Mouse (Mus musculus) hindbrain, embryonic 11.5 days (tissue): ENCODE results near the gene Coa3. TPM values are rescaled to one million over a fixed set of nuclear protein-coding genes. Genes with fewer than 3 reads are reported as not detected.

ENCODE experiments used
- polyA plus RNA-seq: library from polyadenylated mRNA; unstranded; fragments of >200 nt; fragmentation: Nextera tagmentation; extraction: Ambion mirVana; gene quantifications from 2 replicates; pipeline ENCODE4 v1.2.1, GENCODE M21; 2014

Gene Coa3
- polyA plus RNA-seq, 1 experiment from 2014 or later: 213 TPM

Other genes with a start within 250 kb of the Coa3 start
- gene Naglu, start 209.1 kb downstream of the Coa3 start, polyA plus RNA-seq: 5.8 and 5.9 TPM in 2 replicates
- gene Hsd17b1, start 200.7 kb downstream of the Coa3 start, polyA plus RNA-seq: not detected in 2 replicates
- gene Coasy, start 196.5 kb downstream of the Coa3 start, polyA plus RNA-seq: 50.9 and 51.6 TPM in 2 replicates
- gene Mlx, start 191.8 kb downstream of the Coa3 start, polyA plus RNA-seq: 57.1 and 57.3 TPM in 2 replicates
- gene Psmc3ip, start 183.7 kb downstream of the Coa3 start, polyA plus RNA-seq: 54.3 and 54.8 TPM in 2 replicates
- 10.7 and 12.0 TPM in 2 replicates for gene Retreg3, start 159.2 kb downstream of the Coa3 start, polyA plus RNA-seq
- 97.7 and 98.6 TPM in 2 replicates for gene Tubg1, start 159.2 kb downstream of the Coa3 start, polyA plus RNA-seq
- 5.5 and 5.7 TPM in 2 replicates for gene Tubg2, start 123.2 kb downstream of the Coa3 start, polyA plus RNA-seq
- 0.29 and 0.39 TPM in 2 replicates for gene Cntnap1, start 108.6 kb downstream of the Coa3 start, polyA plus RNA-seq
- gene Plekhh3, start 107.8 kb downstream of the Coa3 start, polyA plus RNA-seq: 7.7 and 8.2 TPM in 2 replicates
- gene Ccr10, start 103.7 kb downstream of the Coa3 start, polyA plus RNA-seq: 0.19 TPM in 1 of 2 replicates, not detected in the other
- gene Ezh1, start 52.7 kb downstream of the Coa3 start, polyA plus RNA-seq: 11.1 and 11.5 TPM in 2 replicates
- 63.0 and 71.9 TPM in 2 replicates for gene Ramp2, start 33.1 kb downstream of the Coa3 start, polyA plus RNA-seq
- gene Vps25, start 25.4 kb downstream of the Coa3 start, polyA plus RNA-seq: 117 and 119 TPM in 2 replicates
- 5.2 and 6.0 TPM in 2 replicates for gene Wnk4, start 18.5 kb downstream of the Coa3 start, polyA plus RNA-seq
- gene Cntd1, start 102 bp downstream of the Coa3 start, polyA plus RNA-seq: 1.3 and 1.7 TPM in 2 replicates
- 166 and 178 TPM in 2 replicates for gene Becn1, start 23.2 kb upstream of the Coa3 start, polyA plus RNA-seq
- gene Psme3, start 37.1 kb upstream of the Coa3 start, polyA plus RNA-seq: 138 and 143 TPM in 2 replicates
- 1.4 and 1.8 TPM in 2 replicates for gene Aoc2, start 45.9 kb upstream of the Coa3 start, polyA plus RNA-seq
- gene Aoc3, start 51.5 kb upstream of the Coa3 start, polyA plus RNA-seq: 0.10 TPM in 1 of 2 replicates, not detected in the other
- gene G6pc, start 88.4 kb upstream of the Coa3 start, polyA plus RNA-seq: not detected in 2 replicates
- gene Aarsd1, start 138.5 kb upstream of the Coa3 start, polyA plus RNA-seq: 90.9 and 97.5 TPM in 2 replicates
- 9.3 and 10.3 TPM in 2 replicates for gene Gm27029, start 145.7 kb upstream of the Coa3 start, polyA plus RNA-seq
- gene Rundc1, start 146.0 kb upstream of the Coa3 start, polyA plus RNA-seq: 14.2 and 16.9 TPM in 2 replicates
- 3.1 and 3.5 TPM in 2 replicates for gene Ptges3l, start 146.2 kb upstream of the Coa3 start, polyA plus RNA-seq
- 387 and 395 TPM in 2 replicates for gene Rpl27, start 163.2 kb upstream of the Coa3 start, polyA plus RNA-seq
- 4.5 and 5.0 TPM in 2 replicates for gene Ifi35, start 169.3 kb upstream of the Coa3 start, polyA plus RNA-seq
- gene Rnd2, start 185.9 kb upstream of the Coa3 start, polyA plus RNA-seq: 88.0 and 127 TPM in 2 replicates
- 74.5 and 89.4 TPM in 2 replicates for gene Vat1, start 187.1 kb upstream of the Coa3 start, polyA plus RNA-seq